Mouse (Mus musculus) C2C12 (cell line): ENCODE measurements around the gene Zfp618.

Source experiments
- CEBPB ChIP-seq: IDR thresholded peaks from one replicate; pipeline ENCODE4 v1.6.1; 2011; ENCODE audit warnings: low read depth, mild to moderate bottlenecking, control low read depth, moderate library complexity
- CTCF ChIP-seq: IDR thresholded peaks from one replicate; pipeline ENCODE4 v1.5.1; 2011; ENCODE audit not compliant: control insufficient read depth, insufficient read depth, insufficient read length
- FOSL1 ChIP-seq: IDR thresholded peaks from one replicate; pipeline ENCODE4 v1.8.0; 2011; ENCODE audit warnings: mild to moderate bottlenecking, low read length; ENCODE audit not compliant: poor library complexity, insufficient read depth, severe bottlenecking
- MAX ChIP-seq: IDR thresholded peaks from one replicate; pipeline ENCODE4 v1.6.1; 2011; ENCODE audit warnings: mild to moderate bottlenecking, control low read depth
- MYOG ChIP-seq: IDR thresholded peaks from one replicate; pipeline ENCODE4 v1.6.1; 2011; ENCODE audit not compliant: control insufficient read depth, insufficient read length; ENCODE audit errors: extremely low read depth
- USF1 ChIP-seq: IDR thresholded peaks from one replicate; pipeline ENCODE4 v1.6.1; 2011; ENCODE audit warnings: low read depth, mild to moderate bottlenecking, control low read depth, moderate library complexity

DNA sequence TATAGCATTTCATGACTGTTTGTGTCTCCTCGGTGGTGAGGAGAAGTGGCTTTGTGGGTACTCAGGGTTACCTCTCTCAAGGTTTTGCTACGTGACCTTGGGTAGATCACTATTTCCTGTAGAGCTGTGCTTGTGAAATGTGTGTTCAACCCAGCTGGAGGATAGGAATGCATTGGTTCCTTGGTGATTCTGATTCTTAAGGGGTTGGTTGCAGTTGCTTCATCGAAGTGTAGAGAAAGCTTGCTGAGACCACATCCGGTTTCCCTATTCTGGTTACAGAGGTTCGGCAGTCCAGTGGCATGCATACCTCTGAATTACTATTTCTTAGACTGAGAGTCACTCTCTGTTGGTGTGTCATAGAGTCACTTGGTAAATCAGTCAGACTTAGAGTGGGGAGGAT, 4.2 kb downstream of the Zfp618 start:
- TF ChIP-seq MYOG (no peak), CEBPB (no peak), CTCF (no peak), USF1 (no peak), MAX (no peak), FOSL1 (no peak)
